In genomic region chr4:119188060-119188785, GRCm38 (mm10) we compare ENCODE assay signal across 13 mouse cellular contexts. TPM values are rescaled to one million over a fixed set of nuclear protein-coding genes. Genes with fewer than 3 reads are reported as not detected.
DNase-seq lines count a peak whose midpoint lies in the region; ATAC-seq lines count a peak whose summit lies in the region.
"Had no signal": no experiment of that assay in that cellular context is flagged by ENCODE, and none has a peak within 500 bp of the region (broad histone marks: within the 10 kb centered on the region; RNA-seq: fewer than 3 reads in every experiment).

No protein-coding gene starts in this region.

- no peak overlapping the region for H3K9ac ChIP-seq in forebrain, embryonic 12.5 days
- no peak overlapping the region for H3K9ac ChIP-seq in midbrain, embryonic 11.5 days (ENCODE audit: low read length)
- no peak overlapping the region for H3K9ac ChIP-seq in midbrain, embryonic 15.5 days
- H3K9ac ChIP-seq: embryonic facial prominence, embryonic 15.5 days; midbrain, embryonic 13.5 days had no signal

- H3K4me1 ChIP-seq in forebrain, embryonic 10.5 days: no peaks in the 10 kb centered on the region
- no peaks in the 10 kb centered on the region; the same call in 1 of the 2 replicates for H3K4me1 ChIP-seq in forebrain, embryonic 12.5 days
- H3K4me1 ChIP-seq in midbrain, embryonic 11.5 days (ENCODE audit: control insufficient read depth, insufficient read depth, low read length): no peaks in the 10 kb centered on the region
- no peaks in the 10 kb centered on the region for H3K4me1 ChIP-seq in midbrain, embryonic 15.5 days
- H3K4me1 ChIP-seq: embryonic facial prominence, embryonic 15.5 days; midbrain, embryonic 13.5 days had no signal

- H3K27me3 ChIP-seq in forebrain, embryonic 10.5 days (ENCODE audit: poor library complexity, severe bottlenecking): no peaks in the 10 kb centered on the region
- 0 out of 2 replicates have a peak, but pooled peaks cover 5% of the 10 kb centered on the region for H3K27me3 ChIP-seq in forebrain, embryonic 12.5 days
- no peaks in the 10 kb centered on the region for H3K27me3 ChIP-seq in midbrain, embryonic 11.5 days (ENCODE audit: control insufficient read depth, insufficient read depth, low read length)
- H3K27me3 ChIP-seq in midbrain, embryonic 15.5 days (replicated peaks): no peaks in the 10 kb centered on the region; the same call in 1 of the 2 replicates
- H3K27me3 ChIP-seq: midbrain, embryonic 13.5 days had no signal

- H3K9me3 ChIP-seq in forebrain, embryonic 10.5 days: no peaks in the 10 kb centered on the region
- no peaks in the 10 kb centered on the region for H3K9me3 ChIP-seq in forebrain, embryonic 12.5 days
- no peaks in the 10 kb centered on the region for H3K9me3 ChIP-seq in midbrain, embryonic 11.5 days (ENCODE audit: control insufficient read depth, low read length)
- no peaks in the 10 kb centered on the region for H3K9me3 ChIP-seq in midbrain, embryonic 15.5 days
- H3K9me3 ChIP-seq: embryonic facial prominence, embryonic 15.5 days; midbrain, embryonic 13.5 days had no signal

- no peak overlapping the region for H3K4me2 ChIP-seq in forebrain, embryonic 12.5 days
- H3K4me2 ChIP-seq in midbrain, embryonic 11.5 days: no peak overlapping the region
- no peak overlapping the region for H3K4me2 ChIP-seq in midbrain, embryonic 15.5 days
- H3K4me2 ChIP-seq: embryonic facial prominence, embryonic 15.5 days; midbrain, embryonic 13.5 days had no signal

- no peaks in the 10 kb centered on the region for H3K36me3 ChIP-seq in forebrain, embryonic 10.5 days (replicated peaks)
- H3K36me3 ChIP-seq in forebrain, embryonic 12.5 days (replicated peaks): no peaks in the 10 kb centered on the region
- H3K36me3 ChIP-seq in midbrain, embryonic 11.5 days (ENCODE audit: control insufficient read depth, insufficient read depth, low read length): no peaks in the 10 kb centered on the region
- H3K36me3 ChIP-seq in midbrain, embryonic 15.5 days (replicated peaks): no peaks in the 10 kb centered on the region
- H3K36me3 ChIP-seq: embryonic facial prominence, embryonic 15.5 days; midbrain, embryonic 13.5 days had no signal

- 64% methylated on average over 11 of the region's 11 CpGs for WGBS in forebrain, embryonic 10.5 days
- 63% methylated on average over 11 of the region's 11 CpGs for WGBS in forebrain, embryonic 12.5 days
- 58% methylated on average over 11 of the region's 11 CpGs for WGBS in midbrain, embryonic 11.5 days
- 58% methylated on average over 11 of the region's 11 CpGs for WGBS in midbrain, embryonic 15.5 days

- peak overlapping the region; percentile 1 for H3K4me3 ChIP-seq in forebrain, embryonic 10.5 days
- H3K4me3 ChIP-seq in forebrain, embryonic 12.5 days (replicated peaks): no peak overlapping the region
- H3K4me3 ChIP-seq in midbrain, embryonic 11.5 days (ENCODE audit: low read depth, low read length): no peak overlapping the region
- no peak overlapping the region for H3K4me3 ChIP-seq in midbrain, embryonic 15.5 days
- H3K4me3 ChIP-seq: embryonic facial prominence, embryonic 15.5 days; midbrain, embryonic 13.5 days had no signal

- DNase-seq in forebrain, embryonic 10.5 days (ENCODE audit: extremely low spot score, low spot score): no peak
- peak; percentile 28 for DNase-seq in midbrain, embryonic 11.5 days (ENCODE audit: low spot score, missing footprints)
- DNase-seq in heart, postnatal 4 days: peak; percentile 24
- peak; percentile 67 to 79 for DNase-seq in spleen, postnatal 4 days (ENCODE audit: low spot score in 2 of 2)
- DNase-seq in cerebellum, adult 11 months: no peak
- no peak for DNase-seq in yolk sac, embryonic 10.5 days (ENCODE audit: low spot score)
- DNase-seq: adrenal gland, postnatal 10 days; layer of hippocampus, postnatal 36 days had no signal

- ATAC-seq in forebrain, embryonic 12.5 days (ENCODE audit: low FRiP score): no peak
- ATAC-seq in midbrain, embryonic 11.5 days (ENCODE audit: low FRiP score): no peak
- no peak for ATAC-seq in midbrain, embryonic 15.5 days (replicated peaks)
- ATAC-seq: midbrain, embryonic 13.5 days had no signal

- H3K27ac ChIP-seq in forebrain, embryonic 10.5 days: no peak overlapping the region
- no peak overlapping the region for H3K27ac ChIP-seq in forebrain, embryonic 12.5 days
- no peak overlapping the region for H3K27ac ChIP-seq in midbrain, embryonic 11.5 days (ENCODE audit: low read depth, low read length)
- H3K27ac ChIP-seq in midbrain, embryonic 15.5 days: no peak overlapping the region
- H3K27ac ChIP-seq: embryonic facial prominence, embryonic 15.5 days; midbrain, embryonic 13.5 days had no signal

RNA-seq across cellular contexts. Expression of gene Ermap, which starts 1.6 kb away (rescaled TPM):
- 9.8 and 12.3 TPM in 2 replicates for polyA plus RNA-seq in forebrain, embryonic 10.5 days (2016; fragmentation: Nextera tagmentation; extraction: Ambion mirVana)
- 3.6 and 5.1 TPM in 2 replicates for polyA plus RNA-seq in forebrain, embryonic 12.5 days (2016; fragmentation: Nextera tagmentation; extraction: Ambion mirVana)
- 7.7 and 9.3 TPM in 2 replicates for polyA plus RNA-seq in midbrain, embryonic 11.5 days (2014; fragmentation: Nextera tagmentation; extraction: Ambion mirVana)
- polyA plus RNA-seq in midbrain, embryonic 15.5 days (2015; fragmentation: Nextera tagmentation; extraction: Ambion mirVana): 1.3 and 1.4 TPM in 2 replicates
- under 1 TPM; 0.21 to 0.32 TPM for total RNA-seq in heart, postnatal 4 days (2021)

RNA-seq across cellular contexts. Expression of gene Svbp, which starts 6.9 kb away (rescaled TPM):
- polyA plus RNA-seq in forebrain, embryonic 10.5 days (2016; fragmentation: Nextera tagmentation; extraction: Ambion mirVana): 126 and 138 TPM in 2 replicates
- polyA plus RNA-seq in forebrain, embryonic 12.5 days (2016; fragmentation: Nextera tagmentation; extraction: Ambion mirVana): 156 and 162 TPM in 2 replicates
- polyA plus RNA-seq in midbrain, embryonic 11.5 days (2014; fragmentation: Nextera tagmentation; extraction: Ambion mirVana): 173 and 179 TPM in 2 replicates
- polyA plus RNA-seq in midbrain, embryonic 15.5 days (2015; fragmentation: Nextera tagmentation; extraction: Ambion mirVana): 237 and 238 TPM in 2 replicates
- 10 to 100 TPM; 42.8 to 43.2 TPM for total RNA-seq in heart, postnatal 4 days (2021)

RNA-seq across cellular contexts. Expression of gene Zfp691, which starts 14.2 kb away (rescaled TPM):
- polyA plus RNA-seq in forebrain, embryonic 10.5 days (2016; fragmentation: Nextera tagmentation; extraction: Ambion mirVana): 10.5 and 10.6 TPM in 2 replicates
- 7.8 and 9.9 TPM in 2 replicates for polyA plus RNA-seq in forebrain, embryonic 12.5 days (2016; fragmentation: Nextera tagmentation; extraction: Ambion mirVana)
- 7.7 and 9.0 TPM in 2 replicates for polyA plus RNA-seq in midbrain, embryonic 11.5 days (2014; fragmentation: Nextera tagmentation; extraction: Ambion mirVana)
- polyA plus RNA-seq in midbrain, embryonic 15.5 days (2015; fragmentation: Nextera tagmentation; extraction: Ambion mirVana): 7.1 and 7.7 TPM in 2 replicates
- 10 to 100 TPM; 13.2 to 17.7 TPM for total RNA-seq in heart, postnatal 4 days (2021)

RNA-seq across cellular contexts. Expression of gene Tmem269, which starts 29.8 kb away (rescaled TPM):
- polyA plus RNA-seq in forebrain, embryonic 10.5 days (2016; fragmentation: Nextera tagmentation; extraction: Ambion mirVana): not detected in 2 replicates
- not detected in 2 replicates for polyA plus RNA-seq in forebrain, embryonic 12.5 days (2016; fragmentation: Nextera tagmentation; extraction: Ambion mirVana)
- 0.31 TPM in 1 of 2 replicates, not detected in the other for polyA plus RNA-seq in midbrain, embryonic 11.5 days (2014; fragmentation: Nextera tagmentation; extraction: Ambion mirVana)
- polyA plus RNA-seq in midbrain, embryonic 15.5 days (2015; fragmentation: Nextera tagmentation; extraction: Ambion mirVana): 0.26 and 0.27 TPM in 2 replicates
- not detected for total RNA-seq in heart, postnatal 4 days (2021)
- polyA plus RNA-seq: C2C12 had no signal

RNA-seq across cellular contexts. Expression of gene AU022252, which starts 44.3 kb away (rescaled TPM):
- polyA plus RNA-seq in forebrain, embryonic 10.5 days (2016; fragmentation: Nextera tagmentation; extraction: Ambion mirVana): 32.7 and 41.6 TPM in 2 replicates
- 36.2 and 37.8 TPM in 2 replicates for polyA plus RNA-seq in forebrain, embryonic 12.5 days (2016; fragmentation: Nextera tagmentation; extraction: Ambion mirVana)
- 32.2 and 35.2 TPM in 2 replicates for polyA plus RNA-seq in midbrain, embryonic 11.5 days (2014; fragmentation: Nextera tagmentation; extraction: Ambion mirVana)
- 26.8 and 31.0 TPM in 2 replicates for polyA plus RNA-seq in midbrain, embryonic 15.5 days (2015; fragmentation: Nextera tagmentation; extraction: Ambion mirVana)
- 10 to 100 TPM; 19.9 to 21.0 TPM for total RNA-seq in heart, postnatal 4 days (2021)

Comparison
In these comparisons a context has a peak if more than half of its experiments do, and no peak if none do; other contexts are left out.
1. DNase-seq: peak in midbrain, embryonic 11.5 days (single experiment), heart, postnatal 4 days (single experiment) and spleen, postnatal 4 days (2 of 2); none in forebrain, embryonic 10.5 days (single experiment), cerebellum, adult 11 months (single experiment) and yolk sac, embryonic 10.5 days (single experiment).